Mouse (Mus musculus) c-Kit-positive CD71-negative TER-119-negative erythroid progenitor cells, embryonic 14.5 days (primary cell): ENCODE data around the gene Poldip2.
"Not testable (repeated sequence)": the region's sequence is repeated elsewhere in the genome, so short reads cannot be mapped to it uniquely, and the experiment has no call there.

Experiments used
- DNase-seq: peaks from one replicate; pipeline ENCODE4 v3.0.0-alpha.2; 2013; ENCODE audit warnings: low read depth

Poldip2 gene

GRCm38 (mm10) chr11:78501529-78501928 is 10.5 kb upstream of the Poldip2 start:
- DNase-seq, result no peak

GRCm38 (mm10) chr11:78502909-78503650 is 8.9 kb upstream of the Poldip2 start, which contains the start of gene Sebox:
TSS of gene Sebox (plus strand) at chr11:78503447.
- no peak for DNase-seq

DNA sequence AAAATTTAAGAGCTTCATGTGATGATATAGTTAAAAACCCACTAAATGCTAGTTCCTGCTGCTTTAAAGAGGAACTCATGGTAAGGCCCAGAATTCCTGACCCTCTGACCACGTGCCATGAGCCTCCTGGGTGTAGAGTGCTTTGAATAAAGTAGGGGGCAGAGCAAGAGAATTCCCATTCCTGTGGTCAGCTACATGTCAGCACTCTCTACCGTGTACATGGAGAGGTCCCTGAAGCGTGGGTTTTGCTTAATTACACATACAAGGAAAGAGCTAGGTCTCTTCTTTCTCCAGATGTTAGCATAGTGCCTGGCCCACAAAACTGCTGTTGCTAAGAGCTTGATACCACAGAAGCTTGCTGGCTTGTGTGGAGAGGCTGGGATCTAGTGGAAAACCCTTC is 6.6 kb upstream of the Poldip2 start:
- no peak for DNase-seq

DNA sequence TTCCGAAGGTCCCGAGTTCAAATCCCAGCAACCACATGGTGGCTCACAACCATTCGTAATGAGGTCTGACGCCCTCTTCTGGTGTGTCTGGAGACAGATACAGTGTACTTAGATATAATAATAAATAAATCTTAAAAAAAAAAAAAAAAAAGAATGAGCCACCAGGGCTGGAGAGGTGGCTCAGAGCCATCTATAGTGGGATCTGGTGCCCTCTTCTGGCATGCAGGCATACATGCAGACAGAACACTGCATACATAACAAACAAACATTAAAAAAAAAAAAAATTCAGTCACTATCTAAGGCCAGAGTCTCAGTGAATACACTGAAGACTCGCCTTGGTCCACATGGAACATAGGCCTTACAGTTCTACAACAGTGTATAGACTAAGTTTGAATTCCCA is 2.8 kb upstream of the Poldip2 start:
- no peak for DNase-seq

DNA sequence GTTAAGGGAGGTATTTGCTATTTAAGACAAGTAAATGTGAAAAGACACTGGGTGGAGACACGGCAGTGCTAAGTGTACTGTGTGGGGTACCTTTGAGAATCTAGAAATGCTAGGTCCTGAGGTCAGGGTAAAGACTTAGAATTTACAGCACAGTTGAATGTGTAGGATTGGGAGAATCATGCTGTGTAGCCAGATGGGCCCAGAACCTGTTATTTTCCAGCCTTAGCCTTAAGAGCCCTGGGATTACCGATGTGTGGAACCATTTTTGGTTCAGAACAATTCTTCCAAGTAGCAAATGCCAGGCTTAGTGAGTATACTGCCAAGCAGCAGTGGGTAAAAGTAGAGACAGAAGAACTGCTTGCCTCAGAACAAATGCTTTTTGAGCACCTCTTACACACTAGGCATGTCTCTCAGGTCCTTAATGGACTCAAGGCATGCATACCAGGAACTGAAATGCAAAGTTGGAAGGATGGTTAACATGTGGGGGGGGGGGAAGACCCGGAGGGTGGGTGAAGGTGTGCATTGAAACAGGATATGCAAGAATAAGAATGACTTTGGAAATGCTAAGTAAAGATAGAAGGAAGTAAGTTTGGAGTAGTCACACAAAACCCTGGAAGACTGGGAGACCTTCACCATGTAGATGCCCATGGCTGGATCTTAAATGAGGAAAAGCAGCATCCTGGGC is 1.3 kb downstream of the Poldip2 start:
- DNase-seq, result no peak

GRCm38 (mm10) chr11:78515549-78516325 is 3.7 kb downstream of the Poldip2 start:
- DNase-seq, result no peak

DNA sequence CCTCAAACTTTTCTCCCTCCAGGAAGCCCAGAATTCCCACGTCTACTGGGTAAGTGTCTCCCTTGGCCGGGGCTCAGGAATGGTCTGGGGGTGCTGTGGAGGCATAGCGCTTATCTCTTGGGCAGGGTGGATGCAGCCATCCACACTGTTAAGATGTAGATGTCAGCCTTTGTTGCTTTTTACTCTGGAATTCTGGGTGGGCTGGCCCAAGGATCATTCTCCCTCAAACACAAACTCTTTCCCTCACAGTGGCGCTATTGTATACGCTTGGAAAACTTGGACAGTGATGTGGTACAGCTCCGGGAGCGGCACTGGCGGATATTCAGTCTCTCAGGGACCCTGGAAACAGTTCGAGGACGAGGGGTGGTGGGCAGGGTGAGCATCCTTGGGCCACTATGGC is 6.9 kb downstream of the Poldip2 start:
- DNase-seq, result no peak

- no peak for DNase-seq
Observed at GRCm38 (mm10) chr11:78521880-78522279, 9.9 kb downstream of the Poldip2 start.

DNA sequence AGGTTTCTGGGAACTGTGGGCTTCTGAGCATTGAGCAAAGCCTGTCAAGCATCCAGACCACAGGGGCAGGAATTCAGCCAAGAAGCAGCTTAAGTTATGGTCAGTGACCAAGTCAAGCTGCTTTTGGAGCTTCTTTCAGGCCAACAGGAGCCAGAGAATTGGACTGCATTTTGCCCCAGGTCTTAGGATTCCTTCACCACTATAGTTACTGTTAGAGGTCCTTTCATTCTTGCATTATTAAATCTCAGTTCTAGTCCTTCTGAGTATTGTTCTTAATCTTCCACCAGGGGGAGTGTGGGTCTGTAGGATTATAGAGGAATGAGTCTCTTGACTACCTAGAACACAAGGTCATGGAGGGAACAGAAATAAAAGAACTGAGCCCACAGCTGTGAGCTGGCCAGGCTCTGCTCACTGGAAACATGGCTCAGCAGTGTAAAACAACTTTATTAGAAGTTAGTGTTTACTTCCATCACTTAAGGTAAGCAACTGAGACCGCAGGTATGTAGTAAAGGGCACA is 10.5 kb downstream of the Poldip2 start:
- no peak for DNase-seq

DNA sequence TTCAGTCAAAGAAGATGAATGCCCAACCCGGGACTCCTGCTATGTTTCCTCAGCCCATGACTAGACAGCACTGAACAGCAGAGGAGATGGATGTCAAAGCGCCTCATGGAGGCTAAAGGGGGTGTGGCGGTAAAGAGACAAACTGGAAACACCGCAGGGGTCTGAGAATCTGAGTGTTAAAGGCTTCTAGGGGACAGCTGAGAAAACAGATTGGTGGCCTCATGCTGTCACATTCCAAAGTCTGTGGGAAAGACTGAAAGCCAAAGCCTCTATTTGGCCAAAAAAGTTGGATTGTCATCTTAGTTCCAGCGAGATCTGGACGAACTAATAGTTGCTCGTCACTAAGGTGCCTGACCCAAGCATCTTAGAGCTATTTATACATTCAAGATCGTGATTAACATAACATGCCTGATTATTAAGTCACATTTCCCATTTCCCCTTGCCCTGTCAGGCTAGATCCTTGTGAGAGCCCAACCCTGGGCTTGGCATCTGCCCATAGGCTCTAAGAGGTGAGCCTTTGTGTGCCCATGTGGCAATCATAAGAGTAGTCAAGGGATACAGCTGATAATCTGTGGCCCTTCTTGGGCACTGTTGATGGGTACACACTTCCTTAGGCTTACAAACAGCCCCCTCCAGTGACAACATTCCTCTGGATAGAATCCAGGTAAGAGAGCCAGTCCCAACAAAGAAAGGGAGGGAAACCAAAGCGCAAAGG is 11.4 kb downstream of the Poldip2 start:
- no peak for DNase-seq

GRCm38 (mm10) chr11:78524838-78525237 is 12.8 kb downstream of the Poldip2 start:
- DNase-seq, result no peak

DNA sequence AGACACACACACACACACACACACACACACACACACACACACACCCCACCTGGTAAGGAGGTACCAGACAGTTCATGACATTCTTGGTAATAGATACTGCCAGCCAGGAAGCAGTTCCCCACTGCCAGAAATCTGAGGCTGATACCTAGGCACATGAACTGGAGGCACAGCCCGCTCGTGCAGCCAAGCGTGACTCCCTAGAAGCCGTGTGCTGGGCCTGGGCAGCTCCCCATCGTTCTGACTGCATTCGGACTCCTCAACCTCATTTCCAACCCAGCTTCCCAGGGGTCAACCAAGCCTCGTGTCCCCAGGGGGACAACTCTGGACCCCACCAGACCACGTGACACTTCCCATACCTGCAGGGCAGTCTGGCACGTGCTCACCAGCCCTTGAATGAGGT is 16.7 kb downstream of the Poldip2 start:
- no peak for DNase-seq

DNA sequence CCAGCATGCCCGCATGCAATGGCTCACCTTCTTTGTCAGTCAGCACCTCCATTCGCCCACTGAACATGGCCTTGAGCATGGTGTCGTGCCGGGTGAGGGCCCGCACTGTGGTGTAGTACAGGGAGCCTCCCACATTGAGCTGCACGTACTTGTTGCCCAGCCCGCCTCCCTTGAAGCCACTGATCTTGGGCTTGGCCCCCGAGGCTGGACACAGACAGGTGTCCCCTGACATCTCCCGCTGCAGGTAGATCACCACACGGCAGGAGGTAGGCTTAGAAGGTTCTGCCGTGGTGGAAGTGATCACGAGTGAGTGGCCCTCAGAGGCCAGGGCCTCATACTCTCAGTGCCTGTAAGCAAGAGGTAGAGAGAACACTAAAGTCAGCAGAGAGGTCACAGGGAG is 18.0 kb downstream of the Poldip2 start:
- no peak for DNase-seq

GRCm38 (mm10) chr11:78531046-78531445 is 19.1 kb downstream of the Poldip2 start:
- no peak for DNase-seq

DNA sequence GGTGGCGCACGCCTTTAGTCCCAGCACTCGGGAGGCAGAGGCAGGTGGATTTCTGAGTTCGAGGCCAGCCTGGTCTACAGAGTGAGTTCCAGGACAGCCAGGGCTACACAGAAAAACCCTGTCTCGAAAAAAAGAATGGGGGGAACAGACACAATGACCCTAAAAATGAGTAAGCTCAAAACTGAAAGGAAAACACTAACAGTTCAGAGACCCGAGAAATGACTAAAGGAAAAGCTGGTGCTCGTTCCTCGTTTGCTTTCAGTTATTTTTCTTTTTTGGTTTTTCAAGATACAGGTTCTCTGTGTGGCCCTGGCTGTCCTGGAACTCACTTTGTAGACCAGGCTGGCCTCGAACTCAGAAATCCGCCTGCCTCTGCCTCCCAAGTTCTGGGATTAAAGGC is 19.5 kb downstream of the Poldip2 start:
- not testable (repeated sequence) for DNase-seq

DNA sequence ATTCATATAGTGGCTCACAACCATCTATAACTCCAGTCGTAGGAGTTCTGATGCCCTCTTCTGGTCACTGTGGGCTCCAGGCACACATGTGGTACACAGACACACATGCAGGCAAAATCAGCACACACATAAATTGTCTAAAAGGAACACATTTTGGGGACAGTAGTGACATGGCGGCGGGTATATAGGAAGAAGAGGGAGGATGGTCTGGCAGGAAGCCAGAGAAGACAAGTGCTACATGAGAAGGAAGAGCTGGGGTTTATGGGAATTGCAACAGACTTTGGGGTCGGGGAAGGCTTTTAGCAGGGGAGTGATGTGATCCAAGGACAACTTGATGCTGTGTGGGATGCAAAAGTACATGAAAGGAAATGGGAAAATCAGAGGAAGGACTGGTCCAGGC is 22.5 kb downstream of the Poldip2 start:
- no peak for DNase-seq

DNA sequence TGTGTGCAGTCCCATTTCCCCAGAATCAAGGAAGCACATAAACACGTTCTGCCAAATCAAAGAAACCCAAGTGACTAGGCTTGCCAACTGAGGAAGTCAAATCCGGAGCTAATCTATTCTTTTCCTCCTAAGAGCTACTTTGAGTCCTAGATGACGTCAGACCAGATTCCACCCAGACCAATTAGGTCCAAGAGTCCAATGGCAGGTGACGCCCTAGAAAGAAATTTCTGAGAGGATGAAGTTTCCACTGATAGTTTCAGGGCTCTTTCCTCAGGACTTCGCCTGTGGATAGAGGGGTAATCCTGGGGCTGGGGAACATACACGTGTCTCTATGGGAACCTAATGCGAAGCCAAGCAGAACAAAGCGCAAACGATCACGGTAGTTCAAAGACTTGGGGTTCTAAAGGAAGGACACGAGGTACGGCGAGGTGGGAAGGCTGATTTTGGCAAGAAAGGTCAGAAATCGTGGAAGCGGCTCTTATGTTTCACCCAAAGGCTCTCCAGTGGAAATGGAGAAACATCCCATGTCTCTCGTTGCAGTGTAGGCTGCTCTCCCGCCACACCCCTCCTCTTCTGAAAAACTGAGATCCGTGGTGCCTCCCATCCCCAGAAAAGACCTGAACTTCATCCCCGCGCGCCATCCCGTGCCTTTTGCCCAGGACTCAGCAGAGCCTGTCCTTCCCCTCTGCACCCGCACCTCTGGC is 23.5 kb downstream of the Poldip2 start:
- DNase-seq, result no peak

- DNase-seq, result peak; percentile 98
Observed at GRCm38 (mm10) chr11:78536080-78536689, 24.2 kb downstream of the Poldip2 start, which contains the start of the genes Tnfaip1 and Ift20. TSS of gene Tnfaip1 (minus strand) at chr11:78536332. TSS of gene Ift20 (plus strand) at chr11:78536361.

DNA sequence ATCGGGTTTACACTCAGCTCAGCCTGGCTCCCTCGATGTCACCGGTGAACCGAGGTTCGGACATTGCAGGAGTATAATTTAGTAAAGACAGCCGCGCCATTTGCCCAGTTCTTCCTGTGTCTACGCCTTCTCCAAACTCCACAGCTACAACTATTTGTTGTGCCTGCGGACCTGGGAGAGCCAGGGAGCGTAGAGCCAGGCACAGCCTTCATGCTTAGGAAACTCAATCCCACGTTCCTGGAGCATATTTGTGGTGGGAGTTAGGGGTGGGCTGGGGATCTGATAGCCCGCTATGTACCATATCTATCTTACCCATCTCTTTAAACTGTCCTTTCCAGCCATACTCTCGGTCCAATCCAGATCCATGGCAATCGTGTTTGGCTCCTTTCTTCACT is 24.7 kb downstream of the Poldip2 start:
- no peak for DNase-seq

- DNase-seq, result no peak
Observed at GRCm38 (mm10) chr11:78540358-78540757, 28.4 kb downstream of the Poldip2 start.
